Mouse (Mus musculus) spleen, adult 2 months (tissue): ENCODE results near the gene Pnmt. TPM values are rescaled to one million over a fixed set of nuclear protein-coding genes. Genes with fewer than 3 reads are reported as not detected.

Source experiments
- DNase-seq, 2 experiments: peaks; one replicate each; pipeline versions ENCODE4 v3.0.0 to v3.0.0-alpha.2; 2012 to 2021; ENCODE audit warnings: low spot score in 2 of 2, low read depth in 1 of 2
- H3K27ac ChIP-seq: fragments of 200-500 bp; 2 replicates; pipeline ENCODE4 v1.5.1; 2012; ENCODE audit warnings: low read length, inconsistent platforms; ENCODE audit not compliant: insufficient read depth
- H3K27me3 ChIP-seq: fragments of 200-500 bp; 2 replicates; pipeline ENCODE4 v1.6.1; 2012; ENCODE audit warnings: mild to moderate bottlenecking, moderate library complexity, low read length, inconsistent platforms; ENCODE audit not compliant: control insufficient read depth, insufficient read depth
- H3K36me3 ChIP-seq: fragments of 200-500 bp; 2 replicates; pipeline ENCODE4 v1.6.1; 2012; ENCODE audit warnings: mild to moderate bottlenecking, low read length, inconsistent platforms; ENCODE audit not compliant: control insufficient read depth, insufficient read depth
- H3K4me1 ChIP-seq: fragments of 200-500 bp; 2 replicates; pipeline ENCODE4 v1.6.1; 2011; ENCODE audit warnings: inconsistent platforms; ENCODE audit not compliant: control insufficient read depth, insufficient read depth, insufficient read length
- H3K4me3 ChIP-seq: fragments of 200-500 bp; 2 replicates; pipeline ENCODE4 v1.5.1; 2011; ENCODE audit warnings: mild to moderate bottlenecking, inconsistent platforms; ENCODE audit not compliant: insufficient read depth, insufficient read length; ENCODE audit errors: extremely low read depth
- CTCF ChIP-seq: fragments of 200-500 bp; IDR thresholded peaks from 2 replicates; pipeline ENCODE4 v1.5.1; 2011; ENCODE audit warnings: mild to moderate bottlenecking, inconsistent platforms; ENCODE audit not compliant: insufficient read depth, insufficient read length, insufficient replicate concordance; ENCODE audit errors: extremely low read depth
- POLR2A ChIP-seq: fragments of 200-500 bp; IDR thresholded peaks from 2 replicates; pipeline ENCODE4 v1.6.1; 2011; ENCODE audit warnings: low read depth, low read length, inconsistent platforms
- WGBS: fragments of 180-500 bp; shearing (Covaris S2); methylation state at CpG from one replicate; pipeline ENCODE4 v1.1.7; 2018; 5-methylcytosine and 5-hydroxymethylcytosine counted together
- polyA plus RNA-seq: library from polyadenylated mRNA; depleted of rRNA; stranded (reverse); fragments of >200 nt; gene quantifications from 2 replicates; pipeline ENCODE4 v1.2.3, GENCODE M21; 2012; rRNA removed

Pnmt gene
- 0.07 TPM in 1 of 2 replicates, not detected in the other for polyA plus RNA-seq

DNA sequence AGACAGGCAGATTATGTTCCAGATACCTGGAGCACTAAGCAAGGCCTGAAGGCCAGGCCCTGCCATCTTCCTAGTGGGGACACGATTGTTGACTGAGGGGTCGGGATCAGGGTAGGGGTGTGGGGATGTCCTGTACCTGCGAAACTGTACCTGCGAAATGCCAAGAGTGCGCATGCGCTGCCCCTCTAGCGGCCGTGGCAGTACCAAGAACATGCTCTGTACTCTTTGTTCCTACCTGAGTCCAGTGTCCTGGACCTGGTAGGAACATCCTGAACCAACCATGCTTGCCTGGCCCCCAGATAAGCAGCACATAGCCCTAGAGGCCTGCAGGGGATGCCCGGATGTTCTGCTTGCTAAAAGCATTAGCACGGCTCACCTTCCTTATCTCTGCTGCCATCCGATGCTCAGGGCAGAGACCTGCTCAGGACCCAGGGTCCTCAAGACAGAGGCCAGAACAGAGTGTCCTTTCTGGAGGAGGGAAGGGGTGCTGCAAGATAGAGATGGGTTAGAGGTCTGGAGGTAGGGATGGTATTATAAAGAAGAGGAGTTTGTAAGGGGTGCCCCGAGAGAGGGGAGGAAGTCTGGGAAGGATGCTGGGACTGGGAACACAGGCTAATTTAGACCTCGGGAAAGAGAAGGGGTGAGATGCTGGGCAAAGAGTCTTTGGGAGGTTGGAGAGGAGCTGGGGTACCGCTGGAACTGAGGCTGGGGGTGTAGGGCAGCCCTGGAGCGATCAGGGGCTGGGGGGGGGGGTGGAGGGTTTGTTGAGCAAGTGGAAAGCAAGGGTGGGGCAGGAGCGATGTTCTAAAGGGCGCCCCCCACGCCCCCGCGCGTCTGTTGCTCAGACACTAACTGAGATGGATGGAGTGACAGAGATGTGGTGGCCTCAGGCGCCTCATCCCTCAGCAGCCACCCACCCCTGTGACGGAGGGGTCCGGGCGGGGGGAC, at the start of gene Pnmt:
Pnmt (plus strand) TSS at position 813 of the 948 bp plus-strand sequence.
- WGBS, result 66% methylated on average over 25 of the region's 25 CpGs
- no peaks in the 10 kb centered on the region for H3K36me3 ChIP-seq
- H3K27ac ChIP-seq, result no peak within 1 kb of the TSS
- TF ChIP-seq CTCF (no peak), POLR2A (no peak)
- H3K4me3 ChIP-seq, result no peak within 1 kb of the TSS
- no peak for DNase-seq
- H3K4me1 ChIP-seq, result no peaks in the 10 kb centered on the region
- H3K27me3 ChIP-seq, result no peaks in the 10 kb centered on the region

DNA sequence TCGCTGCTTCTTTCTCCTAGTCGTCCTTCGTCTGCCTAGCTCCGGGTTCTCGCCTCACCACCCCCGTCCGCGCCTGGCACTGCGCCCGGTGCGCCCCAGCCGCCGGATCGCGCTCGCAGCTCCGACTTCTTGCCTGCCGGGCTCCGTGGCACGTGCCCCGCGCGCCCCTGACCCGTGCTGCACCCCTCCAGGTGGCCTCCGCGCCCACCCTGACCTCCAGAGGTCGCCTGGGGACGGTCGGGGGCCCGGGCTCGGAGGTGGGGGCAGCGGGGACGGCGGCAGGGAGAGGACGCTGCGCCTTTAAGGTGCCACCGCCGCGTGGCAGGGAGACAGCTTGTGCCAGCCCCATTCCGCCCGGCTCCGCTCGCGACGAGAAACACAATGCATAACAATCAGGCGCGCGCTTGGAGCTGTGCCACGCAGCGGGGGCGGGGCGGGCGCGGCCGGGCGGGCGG, 47.7 kb upstream of the Pnmt start:
- H3K4me3 ChIP-seq, result peak overlapping the region; percentile 36; the same call in 1 of the 2 replicates
- no peaks in the 10 kb centered on the region for H3K36me3 ChIP-seq
- H3K27me3 ChIP-seq, result peaks cover 29% of the 10 kb centered on the region
- H3K4me1 ChIP-seq, result peaks cover 14% of the 10 kb centered on the region
- no peak for DNase-seq
- H3K27ac ChIP-seq, result no peak overlapping the region
- 2% methylated on average over 45 of the region's 57 CpGs for WGBS
- no peak for TF ChIP-seq POLR2A
- TF ChIP-seq CTCF, result no peak

DNA sequence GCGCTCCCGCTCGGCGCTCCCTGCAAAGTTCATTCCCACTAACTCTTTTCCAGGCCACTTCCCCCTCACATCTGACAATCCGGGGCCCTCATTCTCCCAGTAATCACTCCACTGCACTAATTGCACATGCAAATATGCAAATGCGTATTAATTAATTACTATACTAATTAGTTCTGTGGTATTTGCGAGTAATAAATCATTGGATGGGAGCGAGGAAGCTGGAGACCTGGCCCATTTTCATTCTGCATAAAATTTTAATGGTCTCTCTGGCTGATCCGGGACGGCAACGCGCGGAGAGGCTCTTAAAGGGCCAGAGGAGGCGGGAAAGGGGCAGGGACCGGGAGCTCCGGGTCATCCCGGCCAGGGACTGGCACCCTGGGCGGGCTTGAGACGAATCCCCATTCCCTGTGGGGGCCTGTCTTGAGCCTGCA, 47.2 kb upstream of the Pnmt start:
- Histone ChIP-seq H3K27ac (no peak overlapping the region), H3K4me3 (peak overlapping the region; percentile 41; the same call in 1 of the 2 replicates), H3K27me3 (peaks cover 26% of the 10 kb centered on the region), H3K36me3 (no peaks in the 10 kb centered on the region), H3K4me1 (peaks cover 14% of the 10 kb centered on the region)
- no peak for DNase-seq
- TF ChIP-seq CTCF (no peak), POLR2A (no peak)
- WGBS, result 2% methylated on average over 19 of the region's 19 CpGs

GRCm38 (mm10) chr11:98339679-98340287, 46.5 kb upstream of the Pnmt start:
- peaks cover 19% of the 10 kb centered on the region for H3K27me3 ChIP-seq
- peaks cover 8% of the 10 kb centered on the region for H3K4me1 ChIP-seq
- TF ChIP-seq CTCF, result no peak
- TF ChIP-seq POLR2A, result no peak
- no peaks in the 10 kb centered on the region for H3K36me3 ChIP-seq
- 8% methylated on average over 11 of the region's 11 CpGs for WGBS
- no peak overlapping the region for H3K4me3 ChIP-seq
- no peak overlapping the region for H3K27ac ChIP-seq
- DNase-seq, result peak; percentile 29 to 43

DNA sequence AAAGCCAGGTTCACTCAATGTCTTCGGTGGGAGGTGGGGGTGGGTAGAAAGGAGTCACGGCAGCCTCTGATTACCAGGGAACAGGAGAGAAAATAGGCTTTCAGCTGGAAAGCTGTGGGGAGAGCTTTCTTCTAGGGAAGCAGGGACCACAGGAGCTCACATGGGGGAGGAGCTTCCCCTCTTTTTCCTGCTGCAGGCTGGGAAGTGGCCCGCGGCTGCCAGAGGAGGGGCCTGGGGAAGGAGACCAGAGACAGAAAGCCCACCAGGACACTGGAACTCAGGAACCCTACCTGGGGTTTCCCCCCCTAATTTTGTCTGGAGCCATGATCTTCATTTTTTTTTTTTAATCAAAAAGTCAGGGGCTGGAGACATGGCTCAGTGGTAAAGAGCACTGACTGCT, 45.7 kb upstream of the Pnmt start:
- peaks cover 14% of the 10 kb centered on the region for H3K27me3 ChIP-seq
- WGBS, result 21% methylated on average over 4 of the region's 4 CpGs

GRCm38 (mm10) chr11:98341174-98341573, 45.1 kb upstream of the Pnmt start:
- no peak for DNase-seq
- Histone ChIP-seq H3K4me3 (no peak overlapping the region), H3K27ac (no peak overlapping the region), H3K27me3 (peaks cover 16% of the 10 kb centered on the region), H3K4me1 (peaks cover 8% of the 10 kb centered on the region), H3K36me3 (no peaks in the 10 kb centered on the region)
- WGBS, result 68% methylated on average over 4 of the region's 4 CpGs
- TF ChIP-seq POLR2A, result no peak
- no peak for TF ChIP-seq CTCF

More for the DNA sequence above, 45.7 kb upstream of the Pnmt start:
- Histone ChIP-seq H3K4me3 (no peak overlapping the region), H3K4me1 (peaks cover 8% of the 10 kb centered on the region), H3K27ac (no peak overlapping the region), H3K36me3 (no peaks in the 10 kb centered on the region)
- TF ChIP-seq POLR2A (no peak), CTCF (no peak)
- no peak for DNase-seq
